Mouse (Mus musculus) cortical plate, adult 2 months (tissue): ENCODE data around the gene Glis2.

Experiments
- CTCF ChIP-seq: fragments of 200-500 bp; IDR thresholded peaks from 2 replicates; pipeline ENCODE4 v1.5.1; 2011; ENCODE audit warnings: mild to moderate bottlenecking, control low read depth, low read length; ENCODE audit not compliant: insufficient read depth; ENCODE audit errors: extremely low read depth
- POLR2A ChIP-seq: fragments of 200-500 bp; IDR thresholded peaks from 2 replicates; pipeline ENCODE4 v1.6.1; 2011; ENCODE audit warnings: mild to moderate bottlenecking, low read length, control low read depth; ENCODE audit not compliant: insufficient read depth; ENCODE audit errors: extremely low read depth

DNA sequence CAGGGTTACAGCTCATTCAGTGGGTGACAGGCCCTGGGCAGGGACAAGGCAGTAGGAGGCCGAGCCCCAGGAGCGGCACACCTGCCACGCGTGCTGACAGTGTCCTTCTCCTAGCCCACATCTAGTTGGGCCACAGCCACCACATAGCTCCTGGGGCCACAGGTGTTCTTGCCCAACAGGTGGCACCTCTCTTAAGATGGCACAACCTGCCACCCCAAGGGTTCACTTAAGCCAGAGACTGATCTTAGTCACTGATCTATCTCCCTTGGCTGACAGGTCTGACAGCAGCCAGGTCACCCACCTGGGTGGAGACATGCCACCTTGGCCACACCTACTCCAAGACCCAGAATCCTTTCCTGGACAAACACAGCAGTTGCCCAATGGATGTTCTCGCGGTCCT lies 48.4 kb downstream of the Glis2 start:
- TF ChIP-seq CTCF, result no peak
- TF ChIP-seq POLR2A, result no peak
